Mouse (Mus musculus) stomach, embryonic 14.5 days (tissue): Measurements from ENCODE around the gene Zfp607b. TPM values are rescaled to one million over a fixed set of nuclear protein-coding genes. Genes with fewer than 3 reads are reported as not detected.

Experiments used
- ATAC-seq: fragments of 200-750 bp; cut with Nextera tagmentation; 2 replicates; pipeline ENCODE4 v1.8.0; 2017; ENCODE audit warnings: low read depth, moderate TSS enrichment; ENCODE audit not compliant: insufficient number of reproducible peaks, insufficient read depth, low FRiP score
- H3K27ac ChIP-seq: fragments of 300-500 bp; sonication (generic); 2 replicates; pipeline ENCODE4 v1.5.1; 2014; ENCODE audit warnings: mild to moderate bottlenecking, low read length, moderate library complexity, mixed read lengths
- H3K27me3 ChIP-seq: fragments of 300-500 bp; sonication (generic); 2 replicates; pipeline ENCODE4 v1.6.1; 2014; ENCODE audit warnings: low read length, control low read depth, mixed read lengths; ENCODE audit not compliant: control insufficient read depth, insufficient read depth
- H3K36me3 ChIP-seq: fragments of 300-500 bp; sonication (generic); 2 replicates; pipeline ENCODE4 v1.6.1; 2014; ENCODE audit warnings: mild to moderate bottlenecking, control low read depth, low read length, moderate library complexity, mixed read lengths; ENCODE audit not compliant: control insufficient read depth, insufficient read depth
- H3K4me1 ChIP-seq: fragments of 300-500 bp; sonication (generic); 2 replicates; pipeline ENCODE4 v1.6.1; 2014; ENCODE audit warnings: low read length, control low read depth, mixed read lengths; ENCODE audit not compliant: control insufficient read depth, insufficient read depth
- H3K4me2 ChIP-seq: fragments of 300-500 bp; sonication (generic); replicated peaks from 2 replicates; pipeline ENCODE4 v1.6.1; 2014; ENCODE audit warnings: low read depth, low read length, control low read depth
- H3K4me3 ChIP-seq: fragments of 300-500 bp; sonication (generic); 2 replicates; pipeline ENCODE4 v1.5.1; 2014; ENCODE audit warnings: low read depth, low read length, control low read depth
- H3K9ac ChIP-seq: fragments of 300-500 bp; sonication (generic); replicated peaks from 2 replicates; pipeline ENCODE4 v1.6.1; 2014; ENCODE audit warnings: low read depth, mild to moderate bottlenecking, control low read depth, low read length, moderate library complexity, mixed read lengths
- H3K9me3 ChIP-seq: fragments of 300-500 bp; sonication (generic); 2 replicates; pipeline ENCODE4 v1.6.1; 2016; ENCODE audit warnings: low read depth, low read length, control low read depth; ENCODE audit not compliant: control insufficient read depth
- WGBS: fragments of 180-500 bp; shearing (Covaris S2); extraction: QIAGEN DNeasy Blood & Tissue Kit; methylation state at CpG from one replicate; pipeline ENCODE4 v1.1.7; 2014; 5-methylcytosine and 5-hydroxymethylcytosine counted together
- polyA plus RNA-seq: library from polyadenylated mRNA; unstranded; fragments of >200 nt; fragmentation: Nextera tagmentation; extraction: Ambion mirVana; gene quantifications from 2 replicates; pipeline ENCODE4 v1.2.1, GENCODE M21; 2014

The Zfp607b gene
- 2.9 and 3.3 TPM in 2 replicates for polyA plus RNA-seq

DNA sequence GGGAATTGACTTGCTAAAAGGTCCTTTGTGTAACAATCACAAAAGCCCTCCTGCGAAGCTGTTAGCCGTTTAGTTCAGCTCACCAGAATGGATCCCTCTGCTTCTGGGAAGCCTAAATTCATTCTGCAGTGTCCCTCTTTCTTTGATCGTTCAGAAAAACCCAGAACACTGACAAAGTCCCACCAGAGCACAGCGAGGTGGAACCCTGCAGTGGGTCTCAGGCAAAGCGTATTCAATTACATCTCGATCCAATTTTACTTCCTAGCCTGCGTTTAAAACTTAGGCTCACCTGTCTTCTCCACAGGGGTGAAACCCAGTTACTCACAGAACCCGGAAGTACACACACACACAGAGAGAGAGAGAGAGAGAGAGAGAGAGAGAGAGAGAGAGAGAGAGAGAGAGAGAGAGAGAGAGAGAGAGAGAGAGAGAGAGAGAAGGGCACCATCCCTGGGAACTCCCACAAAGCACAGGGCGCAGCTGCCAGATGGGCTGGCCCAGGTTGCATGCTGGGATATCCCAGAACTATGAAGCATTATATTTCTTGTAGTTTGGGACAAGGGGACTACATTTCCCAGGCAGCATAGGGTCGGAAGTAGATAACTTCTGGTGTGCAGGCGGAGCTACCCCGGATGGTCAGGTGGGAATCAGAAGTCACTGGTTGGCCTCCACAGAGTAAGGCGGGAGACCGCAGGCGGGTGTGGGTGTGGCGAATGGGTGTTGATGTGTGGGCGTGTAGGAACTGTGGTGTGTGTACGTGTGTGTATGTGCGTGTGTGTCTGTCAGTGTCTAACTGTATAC, at the start of gene Zfp607b:
Gene Zfp607b (plus strand): TSS at position 526 of the 798 bp plus-strand sequence.
- Histone ChIP-seq H3K27ac (peak within 1 kb of the TSS; percentile 82), H3K27me3 (no peaks in the 10 kb centered on the region), H3K9ac (peak within 1 kb of the TSS; percentile 48), H3K36me3 (no peaks in the 10 kb centered on the region), H3K4me2 (peak within 1 kb of the TSS; percentile 69), H3K4me1 (no peaks in the 10 kb centered on the region; the same call in 1 of the 2 replicates), H3K9me3 (no peaks in the 10 kb centered on the region), H3K4me3 (peak within 1 kb of the TSS; percentile 48)
- ATAC-seq = peak; percentile 99
- WGBS = 1% methylated on average over 19 of the region's 19 CpGs

DNA sequence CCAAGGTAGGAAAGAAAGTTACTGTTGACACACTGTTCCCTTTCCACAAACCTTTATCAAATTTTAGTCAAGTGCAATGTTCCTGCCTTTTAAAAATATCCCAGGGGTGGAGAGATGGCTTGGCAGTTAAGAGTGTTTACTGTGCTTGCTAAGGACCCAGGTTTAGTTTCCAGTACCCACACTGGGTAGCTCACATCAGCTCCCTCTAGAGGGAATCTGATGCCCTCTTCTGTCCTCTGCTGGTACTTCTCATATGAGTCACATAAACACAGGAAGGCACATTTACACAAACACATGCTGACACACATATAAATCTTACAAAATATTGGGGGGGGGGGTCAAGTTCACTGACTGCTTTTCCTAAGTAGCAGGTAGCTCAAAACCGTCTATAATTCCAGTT, 44.7 kb upstream of the Zfp607b start:
- whole genome bisulfite sequencing = 30% methylated on average over 1 of the region's 1 CpGs
- Histone ChIP-seq H3K4me2 (no peak overlapping the region), H3K36me3 (no peaks in the 10 kb centered on the region), H3K27me3 (no peaks in the 10 kb centered on the region), H3K4me1 (no peaks in the 10 kb centered on the region), H3K4me3 (no peak overlapping the region), H3K9ac (no peak overlapping the region), H3K9me3 (no peaks in the 10 kb centered on the region), H3K27ac (no peak overlapping the region)
- ATAC-seq = no peak

DNA sequence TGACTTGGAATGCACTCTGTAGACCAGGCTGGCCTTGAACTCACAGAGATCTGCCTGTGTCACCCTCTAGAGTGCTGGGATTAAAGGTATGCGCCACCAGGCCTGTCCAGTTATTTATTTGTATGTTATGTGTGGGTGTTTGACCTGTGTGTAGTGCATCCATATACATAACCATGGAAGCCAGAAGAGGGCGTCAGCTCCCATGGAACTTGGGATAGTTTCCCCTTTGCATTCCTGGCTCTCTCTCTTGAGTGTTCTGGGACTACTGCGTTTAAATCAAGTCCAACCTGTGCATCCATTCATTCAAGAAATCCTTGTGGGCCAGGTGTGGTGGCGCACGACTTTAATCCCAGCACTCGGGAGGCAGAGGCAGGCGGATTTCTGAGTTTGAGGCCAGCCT, 42.6 kb upstream of the Zfp607b start:
- Histone ChIP-seq H3K9ac (no peak overlapping the region), H3K27ac (no peak overlapping the region), H3K4me1 (no peaks in the 10 kb centered on the region), H3K27me3 (no peaks in the 10 kb centered on the region), H3K4me3 (no peak overlapping the region), H3K9me3 (no peaks in the 10 kb centered on the region), H3K4me2 (no peak overlapping the region), H3K36me3 (no peaks in the 10 kb centered on the region)
- no peak for ATAC-seq
- 83% methylated on average over 7 of the region's 7 CpGs for WGBS

DNA sequence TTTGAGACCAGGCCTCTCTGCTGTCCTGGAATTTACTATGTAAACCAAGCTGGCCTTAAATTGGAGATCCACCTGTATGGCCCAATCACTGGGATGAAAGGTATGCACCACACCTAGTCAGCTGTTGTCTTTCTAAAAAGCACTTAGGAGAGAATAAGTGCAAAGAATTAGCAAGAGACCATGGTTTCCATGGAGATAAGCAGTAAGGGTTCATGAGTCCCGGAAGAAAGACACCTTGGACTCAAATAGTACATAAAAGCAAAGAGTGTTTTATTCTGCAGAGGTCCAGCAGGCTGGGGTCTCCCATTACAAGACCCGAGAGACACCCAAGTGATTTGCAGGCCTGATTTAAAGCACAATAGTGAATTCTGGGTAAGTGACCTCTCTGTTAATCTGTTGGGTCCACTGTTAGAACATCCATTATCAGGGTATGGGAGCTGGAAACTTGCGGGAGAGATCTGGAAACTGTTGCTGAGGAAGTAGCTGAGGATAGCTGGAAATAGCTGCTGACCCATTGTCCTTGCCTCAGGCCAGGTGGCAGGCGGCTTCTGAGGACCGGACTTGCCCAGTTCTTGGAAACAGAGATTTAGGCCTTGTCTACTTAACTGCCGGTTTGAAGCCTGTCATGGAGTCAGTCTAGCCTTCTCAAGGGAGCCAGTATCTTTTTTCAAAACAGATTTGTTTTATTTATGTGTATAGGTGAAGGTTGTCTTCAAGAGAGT, 41.7 kb upstream of the Zfp607b start:
- H3K9ac ChIP-seq = no peak overlapping the region
- H3K27me3 ChIP-seq = peaks cover under 1% of the 10 kb centered on the region; the same call in 1 of the 2 replicates
- no peak overlapping the region for H3K4me3 ChIP-seq
- WGBS = 77% methylated on average over 6 of the region's 6 CpGs
- ATAC-seq = no peak
- H3K4me2 ChIP-seq = no peak overlapping the region
- no peaks in the 10 kb centered on the region for H3K4me1 ChIP-seq
- no peaks in the 10 kb centered on the region for H3K36me3 ChIP-seq
- no peaks in the 10 kb centered on the region for H3K9me3 ChIP-seq
- no peak overlapping the region for H3K27ac ChIP-seq

DNA sequence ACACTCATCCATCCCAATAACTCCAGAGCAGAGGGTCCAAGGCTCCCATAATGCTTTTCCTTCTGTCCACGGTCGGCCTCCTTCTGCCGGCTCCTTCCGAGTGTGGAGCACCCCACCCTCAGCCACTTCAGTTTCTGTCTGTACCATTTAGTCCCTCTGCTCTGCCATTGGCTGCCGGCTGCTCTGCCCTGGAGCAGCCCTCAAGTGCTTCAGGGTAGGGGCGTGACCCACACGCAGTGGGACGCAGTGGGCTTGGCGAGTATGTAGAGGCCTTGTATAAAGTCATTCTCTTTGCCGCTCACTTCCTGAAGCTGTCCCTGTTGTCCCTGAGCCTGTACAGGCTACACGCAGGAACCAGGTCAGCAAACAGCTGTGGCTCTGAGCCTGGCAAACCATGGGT, 39.4 kb upstream of the Zfp607b start:
- H3K27me3 ChIP-seq = peaks cover 18% of the 10 kb centered on the region
- H3K9ac ChIP-seq = no peak overlapping the region
- no peak for ATAC-seq
- WGBS = 86% methylated on average over 11 of the region's 11 CpGs
- no peaks in the 10 kb centered on the region for H3K36me3 ChIP-seq
- no peak overlapping the region for H3K4me2 ChIP-seq
- no peak overlapping the region for H3K4me3 ChIP-seq
- H3K27ac ChIP-seq = no peak overlapping the region
- 0 out of 2 replicates have a peak, but pooled peaks cover 4% of the 10 kb centered on the region for H3K4me1 ChIP-seq
- no peaks in the 10 kb centered on the region for H3K9me3 ChIP-seq

DNA sequence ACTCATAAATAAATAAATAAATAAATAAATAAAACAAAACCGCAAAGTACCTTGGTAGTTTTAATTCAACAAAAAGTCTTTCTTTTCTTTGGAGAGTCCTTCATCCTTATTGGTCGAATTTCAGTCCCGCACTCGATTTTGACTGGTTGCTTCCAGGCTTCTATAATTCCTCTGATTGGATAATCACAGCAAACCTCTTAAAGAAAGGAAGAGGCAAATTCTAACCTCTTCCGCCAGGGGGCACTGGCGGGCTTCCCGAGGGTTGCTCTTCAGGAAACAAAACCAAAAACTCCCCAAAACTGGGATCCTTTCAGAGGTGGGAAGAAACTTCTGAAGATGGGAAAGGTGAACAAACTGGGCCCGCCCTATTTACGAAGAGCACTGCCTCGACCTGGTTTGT, 38.2 kb upstream of the Zfp607b start:
- Histone ChIP-seq H3K4me1 (0 out of 2 replicates have a peak, but pooled peaks cover 4% of the 10 kb centered on the region), H3K9ac (no peak overlapping the region), H3K27me3 (peaks cover 24% of the 10 kb centered on the region), H3K36me3 (no peaks in the 10 kb centered on the region), H3K4me3 (no peak overlapping the region), H3K9me3 (no peaks in the 10 kb centered on the region), H3K27ac (no peak overlapping the region), H3K4me2 (no peak overlapping the region)
- no peak for ATAC-seq
- WGBS = 6% methylated on average over 10 of the region's 10 CpGs

DNA sequence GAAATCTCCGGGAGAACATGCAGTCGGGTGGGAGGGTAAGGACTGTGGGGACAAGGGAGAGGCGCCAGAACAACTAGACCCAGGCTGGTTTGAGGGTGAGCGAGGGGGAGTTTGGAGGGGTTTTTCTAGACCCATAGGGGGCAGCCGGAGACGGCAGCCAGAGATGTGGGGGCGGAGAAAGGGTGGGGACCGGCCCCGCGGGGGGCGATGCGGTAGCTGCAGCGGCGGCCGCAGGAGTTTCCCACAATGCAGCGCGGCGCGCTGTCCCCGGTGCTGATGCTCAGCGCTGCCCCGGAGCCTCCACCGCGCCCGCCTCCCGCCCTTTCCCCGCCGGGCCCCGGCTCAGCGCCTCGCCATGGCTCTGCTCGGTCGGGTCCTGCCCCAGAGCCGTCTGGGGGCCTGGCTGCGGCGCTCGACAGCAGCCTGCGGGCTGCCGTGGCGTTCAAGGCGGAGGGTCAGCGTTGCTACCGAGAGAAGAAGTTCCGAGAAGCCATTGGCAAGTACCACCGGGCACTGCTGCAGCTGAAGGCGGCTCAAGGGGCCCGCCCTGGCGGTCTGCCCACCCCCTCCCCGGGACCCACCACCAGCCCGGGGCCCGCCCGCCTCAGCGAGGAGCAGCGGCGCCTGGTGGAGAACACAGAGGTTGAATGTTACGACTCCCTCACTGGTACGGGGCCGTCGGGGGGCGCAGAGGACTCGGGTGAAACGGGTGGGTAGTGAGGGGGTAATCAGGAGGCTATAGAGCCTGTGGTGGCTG, 35.3 kb upstream of the Zfp607b start, which contains the start of gene Ttc9b:
Gene Ttc9b (plus strand): TSS at position 235 of the 757 bp plus-strand sequence.
- H3K4me3 ChIP-seq = peak within 1 kb of the TSS; percentile 16; the same call in 1 of the 2 replicates
- no peaks in the 10 kb centered on the region for H3K36me3 ChIP-seq
- peaks cover 29% of the 10 kb centered on the region for H3K27me3 ChIP-seq
- ATAC-seq = peak; percentile 25; the same call in 1 of the 2 replicates
- WGBS = 2% methylated on average over 62 of the region's 62 CpGs
- peak within 1 kb of the TSS; percentile 39 for H3K4me2 ChIP-seq
- H3K27ac ChIP-seq = no peak within 1 kb of the TSS
- no peaks in the 10 kb centered on the region for H3K9me3 ChIP-seq
- no peak within 1 kb of the TSS for H3K9ac ChIP-seq
- 0 out of 2 replicates have a peak, but pooled peaks cover 4% of the 10 kb centered on the region for H3K4me1 ChIP-seq
